Mouse (Mus musculus) heart, postnatal 10 days (tissue): Measurements from ENCODE around the gene Naip2. TPM values are rescaled to one million over a fixed set of nuclear protein-coding genes. Genes with fewer than 3 reads are reported as not detected.

Experiments used
- DNase-seq, 2 experiments: peaks; one replicate each; pipeline ENCODE4 v3.0.0; 2021
- intact Hi-C: fragments of 180-260 bp; cut with DNase I; formaldehyde crosslinking; loops from one replicate; pipeline ENCODE4 v1.15.1; 2025
- total RNA-seq, 2 experiments: library from RNA; stranded (reverse); gene quantifications; 2 replicates each; pipeline ENCODE4 v1.2.3; 2021

Gene Naip2
- total RNA-seq, 2 experiments from 2014 or later: 0.22 to 0.47 TPM

DNA sequence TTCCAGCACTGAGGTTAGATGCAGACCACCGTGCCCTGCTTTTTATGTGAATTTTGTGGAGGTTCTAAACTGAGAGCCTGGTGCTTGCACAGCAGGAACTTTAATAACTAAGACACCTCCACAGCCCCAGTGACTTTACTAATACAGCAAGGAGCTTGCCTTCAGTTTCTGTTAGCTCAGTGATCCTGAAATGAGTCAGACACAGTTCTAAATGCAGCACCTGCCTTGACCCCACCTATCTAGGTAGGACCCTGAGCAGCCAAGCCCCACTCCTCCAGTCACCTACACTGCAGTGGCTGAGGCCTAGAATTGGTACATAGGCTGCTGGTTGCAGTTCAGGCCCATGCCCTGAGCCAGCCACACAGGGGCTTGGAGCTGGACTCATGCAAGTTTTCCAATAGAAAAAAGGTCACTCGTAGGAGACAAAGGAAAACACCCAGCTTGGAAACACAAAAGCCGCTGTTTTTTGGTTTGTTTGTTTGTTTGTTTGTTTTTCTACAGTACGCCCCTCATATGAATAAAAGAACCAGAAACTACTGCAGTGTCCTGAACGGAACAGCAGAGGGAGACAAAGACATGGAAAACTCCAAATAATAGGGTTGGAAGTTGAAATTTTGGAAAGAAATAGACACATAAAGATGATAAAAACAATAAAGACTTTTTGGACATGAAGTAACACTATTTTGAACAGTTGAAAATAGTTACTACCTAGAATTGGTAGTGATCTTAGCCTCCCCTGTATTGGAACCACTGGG is 89.5 kb downstream of the Naip2 start:
- DNase-seq: peak in 1 of 2 experiments; percentile 27
- intact Hi-C loops: loop anchor here (5.0 to 10.0 kb wide), 2 partner anchors 280 to 542 kb away; partner anchors contain the start of genes Ak6, Rad17 and Taf9

DNA sequence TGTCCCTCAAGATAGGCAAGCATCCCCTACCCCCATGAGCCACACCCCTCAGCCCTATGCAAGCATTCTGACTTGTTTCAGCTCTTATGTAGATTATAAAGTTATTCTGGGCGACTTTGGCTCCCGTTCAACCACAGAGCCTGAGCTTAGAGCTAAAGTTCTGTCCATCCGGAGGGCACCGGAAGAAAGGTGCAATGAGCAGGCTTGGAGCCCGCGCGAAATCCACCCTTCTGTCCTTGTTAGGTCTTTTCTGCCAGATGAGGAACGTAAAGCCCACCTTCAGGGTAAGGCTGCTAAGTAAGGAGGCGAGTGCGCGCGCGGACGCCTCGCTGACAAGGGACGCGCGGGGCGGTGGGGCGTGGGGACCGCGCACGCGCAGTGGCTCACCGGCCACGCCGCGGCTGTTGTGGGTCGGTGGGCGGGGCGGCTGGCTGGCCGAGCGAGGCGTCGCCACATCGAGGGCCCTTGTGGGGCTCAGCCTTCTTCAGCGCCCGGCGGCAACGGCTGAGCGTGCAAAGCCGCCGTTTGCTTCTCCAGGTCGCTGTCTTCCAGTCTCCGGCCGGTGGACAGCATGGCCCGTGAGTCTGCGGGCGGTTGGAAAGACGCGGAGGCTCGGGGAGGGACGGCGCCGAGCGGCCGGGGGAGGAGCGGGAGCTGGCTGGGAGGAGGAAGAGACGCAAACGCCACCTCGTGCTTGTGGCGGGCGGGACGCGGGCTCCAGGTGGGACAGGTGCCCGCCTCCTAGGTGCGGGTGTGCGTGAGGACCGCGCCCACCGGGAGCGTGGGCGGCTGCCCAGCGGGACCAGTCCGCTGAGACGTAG is 94.0 kb downstream of the Naip2 start, which contains the start of gene Serf1:
Gene Serf1, plus strand, starts transcription at position 361 of the 821 bp plus-strand sequence.
- peak; percentile 83 to 86 for DNase-seq
- intact Hi-C loops: loop anchor here (10.0 kb wide), 1 partner anchor 753 kb away; no protein-coding TSS in a partner anchor

DNA sequence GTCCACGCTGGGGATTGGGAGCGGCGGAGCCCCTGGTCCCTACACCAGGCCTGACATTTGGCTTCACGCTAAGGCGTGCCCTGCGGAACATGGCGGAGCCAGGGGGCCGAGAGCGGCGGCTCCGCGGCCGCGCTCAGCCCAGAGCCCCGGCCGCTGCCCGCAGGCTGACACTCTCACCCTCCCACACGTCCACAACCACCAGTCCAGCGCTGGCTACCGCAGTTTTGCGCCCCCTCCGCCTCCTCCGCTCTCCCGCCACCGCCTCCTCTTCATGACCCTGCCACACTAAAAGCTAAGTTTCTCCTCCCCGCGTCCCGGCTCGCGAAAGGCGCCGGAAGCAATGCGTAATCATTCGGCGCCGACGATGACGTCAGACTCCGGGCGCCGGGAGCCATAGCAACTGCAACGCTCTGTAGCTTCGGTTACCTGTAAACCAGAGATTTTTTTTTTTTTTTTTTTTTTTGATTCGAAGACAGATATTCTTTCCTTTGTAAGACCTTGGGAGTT is 98.1 kb downstream of the Naip2 start, which contains the start of gene Bdp1:
Gene Bdp1, minus strand, starts transcription at position 323 of the 507 bp plus-strand sequence.
- intact Hi-C loops: loop anchor here (10.0 kb wide), 1 partner anchor 749 kb away; no protein-coding TSS in a partner anchor
- DNase-seq: peak; percentile 96 to 97

GRCm38 (mm10) chr13:100103052-100103658 is 98.7 kb downstream of the Naip2 start:
- intact Hi-C loops: loop anchor here (10.0 kb wide), 1 partner anchor 748 kb away; no protein-coding TSS in a partner anchor
- no peak for DNase-seq

- intact Hi-C loops: no loop called here
- no peak for DNase-seq
Observed at GRCm38 (mm10) chr13:100098808-100099207, 103.1 kb downstream of the Naip2 start.

Other genes with a start within 250 kb of the Naip2 start
- 10 to 100 TPM; 36.1 to 38.3 TPM for gene Mccc2, start 186.5 kb downstream of the Naip2 start, total RNA-seq
- 10 to 100 TPM; 23.9 to 29.5 TPM for gene Bdp1, start 98.0 kb downstream of the Naip2 start, total RNA-seq
- 10 to 100 TPM; 17.5 to 20.0 TPM for gene Serf1, start 94.1 kb downstream of the Naip2 start, total RNA-seq
- 10 to 100 TPM; 21.6 to 23.5 TPM for gene Smn1, start 77.2 kb downstream of the Naip2 start, total RNA-seq
- gene Naip5, start 44.2 kb upstream of the Naip2 start, total RNA-seq: under 1 TPM; 0.07 to 0.27 TPM
- gene Naip6, start 115.6 kb upstream of the Naip2 start, total RNA-seq: under 1 TPM; 0.15 to 0.24 TPM